Mouse (Mus musculus): ENCODE results near the gene Tlr8. TPM values are rescaled to one million over a fixed set of nuclear protein-coding genes. Genes with fewer than 3 reads are reported as not detected.
A peak's percentile ranks its signal among the peaks of the same experiment; 100 is the strongest.
"Not testable (repeated sequence)": the region's sequence is repeated elsewhere in the genome, so short reads cannot be mapped to it uniquely, and the experiment has no call there.

The Tlr8 gene
- 0.30 TPM in 1 of 2 replicates, not detected in the other for polyA plus RNA-seq (2016; fragmentation: Nextera tagmentation; extraction: Ambion mirVana)

DNA sequence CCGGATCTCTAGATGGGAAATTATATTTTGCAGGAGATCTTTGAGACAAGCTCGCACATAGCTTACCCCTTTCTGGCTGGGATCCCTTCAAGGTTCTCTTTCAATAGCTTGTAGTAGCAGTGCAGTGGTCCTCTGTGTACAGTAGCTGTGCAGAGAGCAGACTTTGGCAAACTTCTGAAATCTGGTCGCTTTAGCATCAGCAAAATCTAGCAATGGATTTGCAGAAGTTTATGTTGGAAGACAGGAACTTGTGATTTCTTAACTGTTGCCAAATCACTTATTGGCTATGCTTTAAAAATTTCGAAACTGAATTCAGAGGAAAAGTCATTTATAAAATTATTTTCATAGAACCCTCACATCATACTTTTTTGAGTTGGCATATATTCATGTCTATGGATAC lies at the start of gene Tlr8:
TSS of gene Tlr8 (minus strand) at position 244 of the 400 bp plus-strand sequence.
- no peak for DNase-seq (ENCODE audit: low spot score)
- Histone ChIP-seq H3K9me3 (replicated peaks) (no peaks in the 10 kb centered on the region), H3K4me1 (no peaks in the 10 kb centered on the region), H3K27ac (replicated peaks) (no peak within 1 kb of the TSS), H3K36me3 (no peaks in the 10 kb centered on the region), H3K27me3 (ENCODE audit: low read depth, poor library complexity, severe bottlenecking) (peaks cover 99% of the 10 kb centered on the region), H3K4me3 (no peak within 1 kb of the TSS)
- WGBS, result 83% methylated on average over 4 of the region's 4 CpGs

DNA sequence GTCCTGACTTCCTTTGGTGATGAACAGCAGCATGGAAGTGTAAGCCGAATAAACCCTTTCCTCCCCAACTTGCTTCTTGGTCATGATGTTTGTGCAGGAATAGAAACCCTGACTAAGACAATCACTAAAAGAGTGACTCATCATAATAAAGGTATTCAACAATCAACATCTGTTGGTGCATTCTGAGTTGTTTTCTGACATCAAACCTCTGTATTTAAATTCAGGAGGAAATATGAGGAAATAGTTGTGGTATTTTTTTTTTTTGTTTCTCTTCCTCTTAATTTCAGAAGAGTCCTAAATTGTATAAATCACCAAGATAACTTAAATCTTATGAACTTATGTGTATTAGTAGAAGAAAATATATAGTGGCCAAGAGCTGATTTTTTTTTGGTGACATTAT lies 37.9 kb upstream of the Tlr8 start:
- not testable (repeated sequence) for H3K4me1 ChIP-seq; H3K36me3 ChIP-seq; DNase-seq (ENCODE audit: low spot score); H3K9me3 ChIP-seq (replicated peaks); H3K4me3 ChIP-seq; H3K27ac ChIP-seq (replicated peaks)
- no CpG with 5 or more reads among the region's 1 CpGs for WGBS
- H3K27me3 ChIP-seq (ENCODE audit: low read depth, poor library complexity, severe bottlenecking), result peaks cover 54% of the 10 kb centered on the region

DNA sequence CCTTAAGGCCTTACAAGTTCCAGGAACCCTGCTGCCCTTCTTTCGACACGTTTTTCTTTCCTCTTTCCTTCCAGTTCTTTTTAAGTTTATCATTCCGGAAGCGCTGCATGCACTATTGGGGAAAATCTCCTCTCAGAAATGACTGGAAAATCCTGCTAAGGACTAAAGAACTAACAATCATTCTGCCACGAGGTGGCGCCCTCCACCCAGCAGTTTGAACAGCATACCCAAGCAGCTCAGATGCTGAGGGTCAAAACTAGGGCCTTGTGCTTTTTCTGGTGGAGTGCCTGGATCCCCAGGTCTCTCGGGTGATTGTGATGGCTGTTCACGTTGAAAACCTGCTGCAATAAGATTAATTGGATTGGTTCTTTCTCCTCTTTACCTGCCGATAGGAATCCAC lies 12.8 kb upstream of the Tlr8 start:
- WGBS, result 32% methylated on average over 9 of the region's 9 CpGs
- Histone ChIP-seq H3K4me1 (no peaks in the 10 kb centered on the region), H3K36me3 (no peaks in the 10 kb centered on the region), H3K27me3 (ENCODE audit: low read depth, poor library complexity, severe bottlenecking) (peaks cover 73% of the 10 kb centered on the region), H3K27ac (replicated peaks) (no peak overlapping the region), H3K4me3 (no peak overlapping the region), H3K9me3 (replicated peaks) (no peaks in the 10 kb centered on the region)
- DNase-seq (ENCODE audit: low spot score), result peak; percentile 62

DNA sequence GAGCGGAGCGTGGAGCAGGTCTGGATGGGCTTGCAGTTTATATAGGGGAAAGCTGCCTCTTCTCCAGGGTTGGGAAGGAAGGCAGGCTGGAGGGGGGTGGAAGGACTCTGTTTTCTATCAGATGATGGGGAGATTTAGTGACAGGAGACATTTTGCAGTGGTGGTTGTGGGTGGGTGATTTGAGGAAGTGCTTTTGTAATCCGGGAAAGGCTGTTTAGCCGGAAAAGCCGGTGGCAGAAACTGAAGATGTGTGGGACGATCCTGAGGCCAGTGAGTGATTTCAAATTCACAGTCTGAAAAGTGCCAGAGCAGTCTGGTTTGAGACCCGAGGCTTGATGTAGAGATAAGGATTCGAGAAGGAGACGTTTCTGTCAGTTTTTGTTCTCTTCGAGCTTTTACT lies 12.4 kb upstream of the Tlr8 start:
- H3K36me3 ChIP-seq, result no peaks in the 10 kb centered on the region

DNA sequence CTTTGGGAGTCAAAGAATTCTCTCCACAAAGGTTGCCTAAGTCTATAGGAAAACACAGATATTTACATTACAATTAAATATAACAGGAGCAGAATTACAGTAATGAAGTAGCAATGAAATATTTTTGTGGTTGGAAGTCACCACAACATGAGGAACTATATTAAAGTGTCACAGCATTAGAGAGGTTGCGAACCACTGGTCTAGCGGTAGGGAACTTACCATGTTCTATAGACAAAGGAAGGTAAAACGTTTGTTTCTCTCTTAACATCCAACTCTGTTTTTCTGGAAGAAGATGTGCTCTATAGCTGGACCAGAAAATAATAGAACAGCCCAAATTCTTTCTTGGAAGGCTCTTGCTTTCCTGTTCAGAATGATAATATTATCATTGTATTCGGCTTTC lies 599 bp downstream of the Tlr8 start:
- Histone ChIP-seq H3K36me3 (no peaks in the 10 kb centered on the region), H3K27ac (replicated peaks) (no peak overlapping the region), H3K4me1 (no peaks in the 10 kb centered on the region), H3K9me3 (replicated peaks) (no peaks in the 10 kb centered on the region), H3K4me3 (no peak overlapping the region), H3K27me3 (ENCODE audit: low read depth, poor library complexity, severe bottlenecking) (peaks cover 99% of the 10 kb centered on the region)
- WGBS, result 78% methylated on average over 4 of the region's 4 CpGs
- no peak for DNase-seq (ENCODE audit: low spot score)

More for the DNA sequence above, 12.4 kb upstream of the Tlr8 start:
- no peak for DNase-seq (ENCODE audit: low spot score)
- Histone ChIP-seq H3K27ac (replicated peaks) (no peak overlapping the region), H3K4me3 (no peak overlapping the region), H3K27me3 (ENCODE audit: low read depth, poor library complexity, severe bottlenecking) (peaks cover 73% of the 10 kb centered on the region), H3K9me3 (replicated peaks) (no peaks in the 10 kb centered on the region), H3K4me1 (no peaks in the 10 kb centered on the region)
- WGBS, result 67% methylated on average over 10 of the region's 10 CpGs

DNA sequence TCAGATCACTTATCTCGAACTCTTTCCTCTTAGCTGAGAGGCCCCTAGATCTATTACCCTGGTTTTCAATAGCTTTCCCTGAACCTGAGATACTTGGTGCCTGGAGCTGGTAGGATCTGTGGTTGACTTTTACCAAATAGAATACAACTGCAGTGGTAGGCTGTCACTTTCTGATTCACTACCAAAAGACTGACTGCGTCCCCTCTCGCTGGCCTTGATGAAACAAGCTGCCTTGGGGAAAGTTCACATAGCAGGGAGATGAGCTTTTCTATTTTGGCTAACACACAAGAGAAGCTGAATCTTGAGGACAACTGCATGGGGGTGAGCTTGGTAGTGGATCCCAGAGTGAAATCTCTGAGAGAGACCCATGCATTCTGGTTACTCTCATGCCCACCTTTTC lies 22.4 kb downstream of the Tlr8 start:
- Histone ChIP-seq H3K27me3 (ENCODE audit: low read depth, poor library complexity, severe bottlenecking) (peaks cover 88% of the 10 kb centered on the region), H3K9me3 (replicated peaks) (no peaks in the 10 kb centered on the region), H3K4me3 (no peak overlapping the region), H3K36me3 (no peaks in the 10 kb centered on the region), H3K4me1 (no peaks in the 10 kb centered on the region), H3K27ac (replicated peaks) (no peak overlapping the region)
- 93% methylated on average over 3 of the region's 3 CpGs for WGBS
- DNase-seq (ENCODE audit: low spot score), result no peak

DNA sequence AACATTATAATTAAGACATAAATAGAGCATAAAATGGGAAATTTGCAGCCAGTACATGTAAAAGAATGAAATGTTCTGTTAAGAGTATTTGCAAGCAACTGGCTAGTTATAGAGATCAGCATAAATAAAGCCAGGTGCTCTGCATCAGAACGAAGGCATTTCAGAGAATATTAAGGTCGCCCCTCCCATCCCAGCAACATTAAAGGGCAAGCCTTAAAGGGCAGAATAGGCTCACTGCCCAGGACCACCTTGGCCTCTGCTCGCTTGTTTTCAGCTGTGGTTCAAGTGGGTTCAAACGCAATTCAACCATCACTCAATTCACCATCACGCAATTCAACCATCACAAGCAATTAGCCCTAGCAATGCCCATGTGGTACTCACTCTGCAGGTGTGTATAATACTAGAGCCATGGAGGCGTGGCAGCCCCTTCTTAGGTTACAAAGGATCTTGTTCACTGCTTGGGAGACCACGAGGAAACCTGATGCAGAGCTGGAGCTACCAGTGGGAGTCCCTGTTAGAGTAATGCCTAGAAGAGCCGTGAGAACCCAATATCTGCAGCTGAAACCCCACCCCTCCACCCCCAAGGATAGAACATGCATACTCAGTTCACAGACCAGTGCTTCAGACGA lies 24.7 kb downstream of the Tlr8 start:
- Histone ChIP-seq H3K4me3 (no peak overlapping the region), H3K36me3 (no peaks in the 10 kb centered on the region), H3K27ac (replicated peaks) (no peak overlapping the region), H3K4me1 (no peaks in the 10 kb centered on the region), H3K27me3 (ENCODE audit: low read depth, poor library complexity, severe bottlenecking) (peaks cover 96% of the 10 kb centered on the region), H3K9me3 (replicated peaks) (no peaks in the 10 kb centered on the region)
- DNase-seq (ENCODE audit: low spot score), result no peak
- WGBS, result 70% methylated on average over 9 of the region's 9 CpGs

DNA sequence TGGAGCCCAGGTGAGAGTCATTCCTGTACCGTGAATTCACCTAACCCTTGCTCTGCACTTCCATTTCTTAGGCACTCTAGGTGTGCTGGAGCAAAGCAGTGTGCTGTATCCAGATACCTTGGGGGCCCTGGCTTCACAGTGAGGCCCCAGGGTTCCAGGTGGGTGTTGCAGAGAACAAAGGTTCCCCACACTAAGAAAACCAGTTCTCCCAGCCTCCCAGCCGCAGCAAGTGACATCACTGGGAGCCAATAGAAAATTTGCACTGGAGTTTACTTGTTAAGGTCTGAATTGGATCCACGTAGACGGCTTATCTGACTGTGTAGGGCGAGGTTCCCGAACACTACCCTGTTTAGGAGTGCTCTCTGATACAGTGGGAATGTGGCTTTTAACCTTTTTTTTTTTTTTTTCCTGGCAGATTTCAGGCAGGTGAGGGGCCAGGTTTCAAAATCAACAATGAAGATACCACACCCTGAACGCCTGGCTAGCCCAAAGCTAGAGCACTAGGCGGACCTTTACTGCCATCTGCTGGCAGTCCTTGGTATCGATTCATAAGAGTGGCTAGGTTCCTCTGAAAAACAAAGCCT lies 30.9 kb downstream of the Tlr8 start:
- peak; percentile 53 for DNase-seq (ENCODE audit: low spot score)
- Histone ChIP-seq H3K36me3 (no peaks in the 10 kb centered on the region), H3K27me3 (ENCODE audit: low read depth, poor library complexity, severe bottlenecking) (peaks cover 80% of the 10 kb centered on the region), H3K4me3 (no peak overlapping the region), H3K4me1 (0 out of 2 replicates have a peak, but pooled peaks cover 3% of the 10 kb centered on the region), H3K9me3 (replicated peaks) (no peaks in the 10 kb centered on the region), H3K27ac (replicated peaks) (0 out of 2 replicates have a peak overlapping the region, but pooled peaks have one; percentile 38)
- 29% methylated on average over 9 of the region's 9 CpGs for WGBS

DNA sequence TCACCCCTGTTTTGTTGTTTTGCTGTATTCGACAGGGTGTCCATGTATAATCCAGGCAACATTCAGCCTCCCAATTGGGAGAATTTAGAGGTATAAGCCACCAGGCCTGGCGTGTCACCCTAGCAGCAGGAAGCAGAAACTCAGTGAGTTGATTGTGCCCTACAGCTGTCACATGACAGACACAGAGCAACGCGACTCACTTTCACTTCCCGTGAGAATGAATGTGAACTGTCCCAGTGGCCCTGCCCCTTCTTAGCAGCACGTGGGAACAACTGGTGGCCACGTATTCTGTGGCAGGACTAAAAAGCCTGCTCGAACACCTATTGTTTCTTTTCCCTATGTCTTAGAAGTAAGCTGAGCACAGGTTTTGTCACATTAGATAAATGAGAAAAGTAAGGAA lies 33.0 kb downstream of the Tlr8 start:
- no peak for DNase-seq (ENCODE audit: low spot score)
- H3K27ac ChIP-seq (replicated peaks), result no peak overlapping the region
- no peaks in the 10 kb centered on the region for H3K9me3 ChIP-seq (replicated peaks)
- no peak overlapping the region for H3K4me3 ChIP-seq
- peaks cover 74% of the 10 kb centered on the region for H3K27me3 ChIP-seq (ENCODE audit: low read depth, poor library complexity, severe bottlenecking)
- 0 out of 2 replicates have a peak, but pooled peaks cover 3% of the 10 kb centered on the region for H3K4me1 ChIP-seq
- 67% methylated on average over 8 of the region's 8 CpGs for WGBS
- no peaks in the 10 kb centered on the region for H3K36me3 ChIP-seq

DNA sequence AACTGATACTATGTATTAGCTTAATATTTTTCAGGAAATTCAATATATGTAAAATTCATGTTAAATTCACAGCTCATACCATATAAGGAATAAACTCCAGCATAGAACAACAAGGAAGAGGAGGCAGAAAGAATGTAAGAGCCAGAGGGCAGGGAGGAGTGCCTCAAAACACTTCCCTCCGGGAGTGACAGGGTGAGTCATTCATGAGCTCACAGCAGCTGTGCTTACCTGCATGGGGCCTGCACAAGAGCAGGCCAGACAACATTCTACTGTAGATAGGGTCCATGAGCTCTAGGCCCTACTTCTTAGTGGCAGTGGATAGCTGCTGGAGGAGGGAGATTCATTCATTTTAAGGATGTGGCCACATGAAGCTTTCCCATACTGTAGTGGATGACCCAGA lies 34.3 kb downstream of the Tlr8 start:
- H3K9me3 ChIP-seq (replicated peaks), result no peaks in the 10 kb centered on the region
- peaks cover 73% of the 10 kb centered on the region for H3K27me3 ChIP-seq (ENCODE audit: low read depth, poor library complexity, severe bottlenecking)
- H3K4me3 ChIP-seq, result no peak overlapping the region
- H3K36me3 ChIP-seq, result no peaks in the 10 kb centered on the region
- 71% methylated on average over 1 of the region's 1 CpGs for WGBS
- no peak for DNase-seq (ENCODE audit: low spot score)
- no peak overlapping the region for H3K27ac ChIP-seq (replicated peaks)
- H3K4me1 ChIP-seq, result 0 out of 2 replicates have a peak, but pooled peaks cover 3% of the 10 kb centered on the region

DNA sequence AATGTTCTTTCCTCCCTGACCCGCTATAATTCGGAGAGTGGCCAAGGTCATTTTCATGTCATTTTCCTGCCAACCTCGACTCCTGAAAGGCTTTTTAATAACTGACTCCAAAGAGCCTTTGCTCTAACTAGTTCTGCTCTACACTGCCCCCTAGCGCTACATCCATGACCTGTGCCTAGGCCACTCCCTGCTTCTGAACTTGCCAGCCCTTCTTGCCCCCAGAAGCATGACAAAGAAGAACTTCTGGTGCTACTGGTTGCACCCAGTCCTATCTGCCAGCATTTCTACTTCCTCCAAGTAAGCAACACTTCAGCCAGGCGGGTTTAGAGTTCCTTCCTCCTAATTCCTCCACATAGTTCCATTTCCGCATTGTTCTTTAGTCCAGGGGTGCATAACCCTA lies 34.9 kb downstream of the Tlr8 start:
- no peaks in the 10 kb centered on the region for H3K9me3 ChIP-seq (replicated peaks)

DNA sequence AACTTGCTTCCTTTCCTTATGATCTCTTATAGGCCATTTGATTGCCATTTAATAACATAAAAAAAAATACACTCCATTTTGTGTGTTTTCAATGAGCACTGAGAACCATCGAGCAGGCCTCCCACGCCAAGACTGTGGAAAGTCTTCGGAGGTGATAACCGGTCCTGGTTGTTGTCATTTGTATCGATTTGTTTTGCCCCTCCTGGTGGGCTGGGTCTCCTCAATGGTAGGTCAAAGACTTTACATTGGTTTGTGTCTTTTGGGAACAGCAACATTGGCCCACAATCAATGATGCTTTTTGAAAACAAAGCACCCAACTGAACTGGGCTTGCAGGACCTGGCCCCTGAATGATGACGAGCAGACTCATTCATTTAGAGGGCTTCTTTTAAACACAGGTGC lies 36.4 kb downstream of the Tlr8 start:
- WGBS, result 91% methylated on average over 6 of the region's 6 CpGs
- Histone ChIP-seq H3K27me3 (ENCODE audit: low read depth, poor library complexity, severe bottlenecking) (peaks cover 62% of the 10 kb centered on the region), H3K9me3 (replicated peaks) (no peaks in the 10 kb centered on the region), H3K27ac (replicated peaks) (no peak overlapping the region), H3K4me1 (0 out of 2 replicates have a peak, but pooled peaks cover 3% of the 10 kb centered on the region), H3K4me3 (no peak overlapping the region), H3K36me3 (no peaks in the 10 kb centered on the region)
- DNase-seq (ENCODE audit: low spot score), result no peak

More for the DNA sequence above, 34.9 kb downstream of the Tlr8 start:
- 43% methylated on average over 6 of the region's 6 CpGs for WGBS
- no peaks in the 10 kb centered on the region for H3K36me3 ChIP-seq
- H3K27me3 ChIP-seq (ENCODE audit: low read depth, poor library complexity, severe bottlenecking), result peaks cover 68% of the 10 kb centered on the region
- 0 out of 2 replicates have a peak, but pooled peaks cover 3% of the 10 kb centered on the region for H3K4me1 ChIP-seq
- no peak for DNase-seq (ENCODE audit: low spot score)
- no peak overlapping the region for H3K4me3 ChIP-seq
- H3K27ac ChIP-seq (replicated peaks), result no peak overlapping the region

DNA sequence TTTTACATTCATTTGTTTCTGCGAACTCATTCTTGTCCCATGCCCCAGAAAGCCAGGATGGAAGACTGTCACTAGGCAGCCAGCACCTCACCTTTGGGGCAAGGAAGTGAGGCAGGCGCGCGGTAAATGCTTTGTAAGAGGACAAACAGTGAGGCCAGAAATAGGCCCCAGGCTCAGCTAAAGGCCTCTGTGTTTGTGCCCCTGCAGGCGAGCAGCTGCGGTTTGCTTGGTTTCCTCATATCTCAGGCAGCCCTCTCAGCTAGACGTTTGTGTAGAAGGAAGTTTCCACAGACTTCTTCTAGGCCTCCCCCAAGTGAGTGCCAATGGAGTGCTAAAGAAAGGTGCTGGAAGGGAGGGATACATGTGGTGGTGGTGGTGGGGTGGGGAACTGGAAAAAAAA lies 37.0 kb downstream of the Tlr8 start:
- Histone ChIP-seq H3K27me3 (ENCODE audit: low read depth, poor library complexity, severe bottlenecking) (peaks cover 60% of the 10 kb centered on the region), H3K36me3 (no peaks in the 10 kb centered on the region), H3K4me3 (no peak overlapping the region), H3K27ac (replicated peaks) (no peak overlapping the region), H3K9me3 (replicated peaks) (no peaks in the 10 kb centered on the region), H3K4me1 (0 out of 2 replicates have a peak, but pooled peaks cover 3% of the 10 kb centered on the region)
- no peak for DNase-seq (ENCODE audit: low spot score)
- 85% methylated on average over 7 of the region's 7 CpGs for WGBS
